Mouse (Mus musculus) midbrain, embryonic 15.5 days (tissue): ENCODE measurements around the gene Prkn. TPM values are rescaled to one million over a fixed set of nuclear protein-coding genes. Genes with fewer than 3 reads are reported as not detected.

Source experiments
- ATAC-seq: fragments of 200-750 bp; cut with Nextera tagmentation; replicated peaks from 2 replicates; pipeline ENCODE4 v1.8.0; 2017; ENCODE audit warnings: moderate TSS enrichment
- H3K27ac ChIP-seq: fragments of 300-500 bp; sonication (generic); 2 replicates; pipeline ENCODE4 v1.5.1; 2015; ENCODE audit warnings: mild to moderate bottlenecking, inconsistent platforms
- H3K27me3 ChIP-seq: fragments of 300-500 bp; sonication (generic); replicated peaks from 2 replicates; pipeline ENCODE4 v1.6.1; 2015; ENCODE audit warnings: inconsistent platforms
- H3K36me3 ChIP-seq: fragments of 300-500 bp; sonication (generic); replicated peaks from 2 replicates; pipeline ENCODE4 v1.6.1; 2015; ENCODE audit warnings: inconsistent platforms
- H3K4me1 ChIP-seq: fragments of 300-500 bp; sonication (generic); 2 replicates; pipeline ENCODE4 v1.6.1; 2015; ENCODE audit warnings: inconsistent platforms
- H3K4me2 ChIP-seq: fragments of 300-500 bp; sonication (generic); 2 replicates; pipeline ENCODE4 v1.6.1; 2015; ENCODE audit warnings: inconsistent platforms, mild to moderate bottlenecking, moderate library complexity
- H3K4me3 ChIP-seq: fragments of 300-500 bp; sonication (generic); 2 replicates; pipeline ENCODE4 v1.5.1; 2015; ENCODE audit warnings: mild to moderate bottlenecking, inconsistent platforms
- H3K9ac ChIP-seq: fragments of 300-500 bp; sonication (generic); 2 replicates; pipeline ENCODE4 v1.6.1; 2015; ENCODE audit warnings: mild to moderate bottlenecking, inconsistent platforms
- H3K9me3 ChIP-seq: fragments of 300-500 bp; sonication (generic); 2 replicates; pipeline ENCODE4 v1.6.1; 2016; ENCODE audit warnings: inconsistent platforms
- WGBS: fragments of 180-500 bp; shearing (Covaris S2); methylation state at CpG from one replicate; pipeline ENCODE4 v1.1.7; 2015; ENCODE audit warnings: mixed read lengths; 5-methylcytosine and 5-hydroxymethylcytosine counted together
- polyA plus RNA-seq: library from polyadenylated mRNA; unstranded; fragments of >200 nt; fragmentation: Nextera tagmentation; extraction: Ambion mirVana; gene quantifications from 2 replicates; pipeline ENCODE4 v1.2.1, GENCODE M21; 2015

The Prkn gene
- polyA plus RNA-seq, 1 experiment from 2014 or later, result 4.8 TPM

GRCm38 (mm10) chr17:11617552-11617951 lies 777.4 kb downstream of the Prkn start:
- peaks cover 3% of the 10 kb centered on the region; the same call in 1 of the 2 replicates for H3K4me1 ChIP-seq
- no peak overlapping the region for H3K4me3 ChIP-seq
- H3K27me3 ChIP-seq, result no peaks in the 10 kb centered on the region
- H3K27ac ChIP-seq, result no peak overlapping the region
- no peak for ATAC-seq
- no peak overlapping the region for H3K4me2 ChIP-seq
- no peak overlapping the region for H3K9ac ChIP-seq
- 63% methylated on average over 2 of the region's 2 CpGs for WGBS
- no peaks in the 10 kb centered on the region for H3K36me3 ChIP-seq
- no peaks in the 10 kb centered on the region for H3K9me3 ChIP-seq

GRCm38 (mm10) chr17:11618886-11619590 lies 778.9 kb downstream of the Prkn start:
- H3K4me3 ChIP-seq, result no peak overlapping the region
- no peaks in the 10 kb centered on the region for H3K27me3 ChIP-seq
- no peak overlapping the region for H3K4me2 ChIP-seq
- H3K9me3 ChIP-seq, result no peaks in the 10 kb centered on the region
- no peak overlapping the region for H3K27ac ChIP-seq
- WGBS, result 86% methylated on average over 8 of the region's 8 CpGs
- no peak overlapping the region for H3K9ac ChIP-seq
- H3K36me3 ChIP-seq, result no peaks in the 10 kb centered on the region
- 0 out of 2 replicates have a peak, but pooled peaks cover 3% of the 10 kb centered on the region for H3K4me1 ChIP-seq
- no peak for ATAC-seq

GRCm38 (mm10) chr17:11620770-11621169 lies 780.6 kb downstream of the Prkn start:
- Histone ChIP-seq H3K4me1 (0 out of 2 replicates have a peak, but pooled peaks cover 3% of the 10 kb centered on the region), H3K27ac (no peak overlapping the region), H3K4me2 (no peak overlapping the region), H3K4me3 (no peak overlapping the region), H3K36me3 (no peaks in the 10 kb centered on the region), H3K9me3 (no peaks in the 10 kb centered on the region), H3K27me3 (no peaks in the 10 kb centered on the region), H3K9ac (no peak overlapping the region)
- no peak for ATAC-seq
- WGBS, result 94% methylated on average over 3 of the region's 3 CpGs

- H3K27me3 ChIP-seq, result no peaks in the 10 kb centered on the region
- ATAC-seq, result no peak
- 62% methylated on average over 3 of the region's 3 CpGs for WGBS
Observed at GRCm38 (mm10) chr17:11621492-11621891, 781.3 kb downstream of the Prkn start.

GRCm38 (mm10) chr17:11626306-11626705 lies 786.1 kb downstream of the Prkn start:
- H3K4me1 ChIP-seq, result no peaks in the 10 kb centered on the region

More at GRCm38 (mm10) chr17:11621492-11621891, 781.3 kb downstream of the Prkn start:
- Histone ChIP-seq H3K4me2 (no peak overlapping the region), H3K9ac (no peak overlapping the region), H3K27ac (no peak overlapping the region), H3K4me1 (0 out of 2 replicates have a peak, but pooled peaks cover 3% of the 10 kb centered on the region), H3K4me3 (no peak overlapping the region), H3K9me3 (no peaks in the 10 kb centered on the region), H3K36me3 (no peaks in the 10 kb centered on the region)

GRCm38 (mm10) chr17:11635121-11635520 lies 794.9 kb downstream of the Prkn start:
- H3K4me1 ChIP-seq, result no peaks in the 10 kb centered on the region
- no peak overlapping the region for H3K9ac ChIP-seq
- H3K4me2 ChIP-seq, result no peak overlapping the region
- H3K27ac ChIP-seq, result no peak overlapping the region
- H3K36me3 ChIP-seq, result no peaks in the 10 kb centered on the region
- H3K9me3 ChIP-seq, result no peaks in the 10 kb centered on the region; the same call in 1 of the 2 replicates
- no peak for ATAC-seq
- 97% methylated on average over 11 of the region's 11 CpGs for WGBS
- H3K27me3 ChIP-seq, result no peaks in the 10 kb centered on the region
- H3K4me3 ChIP-seq, result no peak overlapping the region

More at GRCm38 (mm10) chr17:11626306-11626705, 786.1 kb downstream of the Prkn start:
- WGBS, result 82% methylated on average over 3 of the region's 3 CpGs
- H3K4me2 ChIP-seq, result no peak overlapping the region
- H3K9me3 ChIP-seq, result no peaks in the 10 kb centered on the region
- no peak overlapping the region for H3K27ac ChIP-seq
- no peak for ATAC-seq
- H3K27me3 ChIP-seq, result no peaks in the 10 kb centered on the region
- H3K9ac ChIP-seq, result no peak overlapping the region
- H3K4me3 ChIP-seq, result no peak overlapping the region
- H3K36me3 ChIP-seq, result no peaks in the 10 kb centered on the region

- H3K27me3 ChIP-seq, result no peaks in the 10 kb centered on the region
- H3K36me3 ChIP-seq, result no peaks in the 10 kb centered on the region
- no peaks in the 10 kb centered on the region for H3K4me1 ChIP-seq
- WGBS, result 87% methylated on average over 10 of the region's 10 CpGs
- H3K4me2 ChIP-seq, result no peak overlapping the region
- no peak for ATAC-seq
- H3K9ac ChIP-seq, result no peak overlapping the region
- H3K27ac ChIP-seq, result no peak overlapping the region
- no peak overlapping the region for H3K4me3 ChIP-seq
- no peaks in the 10 kb centered on the region; the same call in 1 of the 2 replicates for H3K9me3 ChIP-seq
Observed at GRCm38 (mm10) chr17:11637642-11638041, 797.5 kb downstream of the Prkn start.

- WGBS, result 68% methylated on average over 6 of the region's 6 CpGs
- Histone ChIP-seq H3K9me3 (no peaks in the 10 kb centered on the region; the same call in 1 of the 2 replicates), H3K4me1 (no peaks in the 10 kb centered on the region), H3K27me3 (no peaks in the 10 kb centered on the region), H3K9ac (no peak overlapping the region), H3K4me2 (no peak overlapping the region), H3K4me3 (no peak overlapping the region), H3K36me3 (no peaks in the 10 kb centered on the region), H3K27ac (no peak overlapping the region)
- ATAC-seq, result no peak
Observed at GRCm38 (mm10) chr17:11638451-11638850, 798.3 kb downstream of the Prkn start.

GRCm38 (mm10) chr17:11639786-11640185 lies 799.6 kb downstream of the Prkn start:
- no peaks in the 10 kb centered on the region for H3K4me1 ChIP-seq
- no peaks in the 10 kb centered on the region for H3K27me3 ChIP-seq
- H3K9ac ChIP-seq, result no peak overlapping the region
- H3K36me3 ChIP-seq, result no peaks in the 10 kb centered on the region
- no peak overlapping the region for H3K27ac ChIP-seq
- H3K9me3 ChIP-seq, result no peaks in the 10 kb centered on the region
- WGBS, result 47% methylated on average over 5 of the region's 5 CpGs
- no peak for ATAC-seq
- H3K4me3 ChIP-seq, result no peak overlapping the region
- no peak overlapping the region for H3K4me2 ChIP-seq

GRCm38 (mm10) chr17:11642328-11642727 lies 802.1 kb downstream of the Prkn start:
- Histone ChIP-seq H3K4me2 (no peak overlapping the region), H3K4me3 (no peak overlapping the region), H3K4me1 (no peaks in the 10 kb centered on the region), H3K27me3 (no peaks in the 10 kb centered on the region), H3K27ac (no peak overlapping the region), H3K36me3 (no peaks in the 10 kb centered on the region), H3K9me3 (no peaks in the 10 kb centered on the region), H3K9ac (no peak overlapping the region)
- 75% methylated on average over 1 of the region's 1 CpGs for WGBS
- ATAC-seq, result no peak

GRCm38 (mm10) chr17:11644016-11644415 lies 803.8 kb downstream of the Prkn start:
- Histone ChIP-seq H3K4me1 (no peaks in the 10 kb centered on the region), H3K4me3 (no peak overlapping the region), H3K36me3 (no peaks in the 10 kb centered on the region), H3K9me3 (no peaks in the 10 kb centered on the region), H3K27me3 (no peaks in the 10 kb centered on the region), H3K4me2 (no peak overlapping the region), H3K27ac (no peak overlapping the region), H3K9ac (no peak overlapping the region)
- ATAC-seq, result no peak
- 79% methylated on average over 4 of the region's 4 CpGs for WGBS

- H3K4me2 ChIP-seq, result no peak overlapping the region
- H3K9ac ChIP-seq, result no peak overlapping the region
- whole genome bisulfite sequencing, result 64% methylated on average over 3 of the region's 3 CpGs
- no peak overlapping the region for H3K27ac ChIP-seq
- no peaks in the 10 kb centered on the region for H3K27me3 ChIP-seq
- no peaks in the 10 kb centered on the region for H3K9me3 ChIP-seq
- no peaks in the 10 kb centered on the region for H3K4me1 ChIP-seq
- no peak overlapping the region for H3K4me3 ChIP-seq
- ATAC-seq, result no peak
- H3K36me3 ChIP-seq, result no peaks in the 10 kb centered on the region
Observed at GRCm38 (mm10) chr17:11644873-11645464, 804.8 kb downstream of the Prkn start.

GRCm38 (mm10) chr17:11656397-11656796 lies 816.2 kb downstream of the Prkn start:
- Histone ChIP-seq H3K27me3 (no peaks in the 10 kb centered on the region), H3K4me2 (no peak overlapping the region), H3K9ac (no peak overlapping the region), H3K36me3 (no peaks in the 10 kb centered on the region), H3K4me3 (no peak overlapping the region), H3K4me1 (no peaks in the 10 kb centered on the region), H3K27ac (no peak overlapping the region), H3K9me3 (no peaks in the 10 kb centered on the region)
- ATAC-seq, result no peak
- WGBS, result 60% methylated on average over 5 of the region's 5 CpGs
